Mouse (Mus musculus) spleen, postnatal 14 days (tissue): Measurements from ENCODE around the gene Abcb8.
A peak's percentile ranks its signal among the peaks of the same experiment; 100 is the strongest.
"Not testable (repeated sequence)": the region's sequence is repeated elsewhere in the genome, so short reads cannot be mapped to it uniquely, and the experiment has no call there.

Source experiments
- DNase-seq, 2 experiments: peaks; one replicate each; pipeline ENCODE4 v3.0.0; 2021 to 2022; ENCODE audit warnings: low spot score in 2 of 2

Gene Abcb8

GRCm38 (mm10) chr5:24394165-24394894 is 867 bp downstream of the Abcb8 start:
- peak; percentile 76 to 83 for DNase-seq

- DNase-seq, result not testable (repeated sequence)
Measured at GRCm38 (mm10) chr5:24396254-24396653, 2.8 kb downstream of the Abcb8 start.

GRCm38 (mm10) chr5:24399686-24400085 is 6.2 kb downstream of the Abcb8 start:
- DNase-seq, result no peak

DNA sequence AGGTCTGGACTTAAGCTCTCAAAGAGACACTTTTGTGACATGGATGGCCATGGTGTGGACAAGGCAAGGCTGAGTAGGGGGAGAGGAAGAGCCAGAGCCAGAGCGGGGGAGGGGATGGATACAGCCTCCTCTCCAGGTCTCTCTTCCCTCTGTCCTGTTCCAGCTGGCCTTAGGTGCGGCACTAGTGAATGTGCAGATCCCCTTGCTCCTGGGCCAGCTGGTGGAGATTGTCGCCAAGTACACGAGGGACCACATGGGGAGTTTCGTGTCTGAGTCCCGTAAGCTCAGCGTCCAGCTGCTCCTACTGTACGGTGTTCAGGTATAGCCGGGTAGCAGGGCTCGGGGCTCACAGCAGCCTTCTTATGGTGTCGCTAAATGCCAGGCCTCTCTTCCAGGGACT is 6.9 kb downstream of the Abcb8 start:
- DNase-seq, result no peak

- DNase-seq, result no peak
Measured at GRCm38 (mm10) chr5:24400911-24401605, 7.6 kb downstream of the Abcb8 start.

GRCm38 (mm10) chr5:24401969-24402368 is 8.5 kb downstream of the Abcb8 start:
- no peak for DNase-seq

- DNase-seq, result no peak
Measured at GRCm38 (mm10) chr5:24404594-24405360, 11.3 kb downstream of the Abcb8 start.

GRCm38 (mm10) chr5:24405389-24405876 is 12.0 kb downstream of the Abcb8 start:
- no peak for DNase-seq

DNA sequence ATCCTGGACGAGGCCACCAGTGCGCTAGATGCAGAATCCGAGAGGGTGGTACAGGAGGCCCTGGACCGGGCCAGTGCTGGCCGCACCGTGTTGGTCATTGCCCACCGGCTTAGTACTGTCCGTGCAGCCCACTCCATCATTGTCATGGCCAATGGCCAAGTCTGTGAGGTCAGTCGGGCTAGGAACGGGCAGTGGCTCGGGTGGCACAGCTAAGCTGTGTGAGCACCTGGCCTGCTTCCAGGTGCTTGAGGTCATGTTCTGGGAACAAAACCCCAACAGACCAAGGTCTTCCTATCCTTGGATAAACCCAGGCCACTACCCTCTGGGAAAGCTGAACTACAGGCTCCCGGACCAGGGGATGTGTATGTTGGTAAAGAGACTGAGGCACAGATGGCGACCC is 15.2 kb downstream of the Abcb8 start:
- DNase-seq, result no peak

GRCm38 (mm10) chr5:24409466-24409865 is 16.0 kb downstream of the Abcb8 start:
- DNase-seq, result no peak

GRCm38 (mm10) chr5:24412063-24412462 is 18.6 kb downstream of the Abcb8 start:
- no peak for DNase-seq

DNA sequence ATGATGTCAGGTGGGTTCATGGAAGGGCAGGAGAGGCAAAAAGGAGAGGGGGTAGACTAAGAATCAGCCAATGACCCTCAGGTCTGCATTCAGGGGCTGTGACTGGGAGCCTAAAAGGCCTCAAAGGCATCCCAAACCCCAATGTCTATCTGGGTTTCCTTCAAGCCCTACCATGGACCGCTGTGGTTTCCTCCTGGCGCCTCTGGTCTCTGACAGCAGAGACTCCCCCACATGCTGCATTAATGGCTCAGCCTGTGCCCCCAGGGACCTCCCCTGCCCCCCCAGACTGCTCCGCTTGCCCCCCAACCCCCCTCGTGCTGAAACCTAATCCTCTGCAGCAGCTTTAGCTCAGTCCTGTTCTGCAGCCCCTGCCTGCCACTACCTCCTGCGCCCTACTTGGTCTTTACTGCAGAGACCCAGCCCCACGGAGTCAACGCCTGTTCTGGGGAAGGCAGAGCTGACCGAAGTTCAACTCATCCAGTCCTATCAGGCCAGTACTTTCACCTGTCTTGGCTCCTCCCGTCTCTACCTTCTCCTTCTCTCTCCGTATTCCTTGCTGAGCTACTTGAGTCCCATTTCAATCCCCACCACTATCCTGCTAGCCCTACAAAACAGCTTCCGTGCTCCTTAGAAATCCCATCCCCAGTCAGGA is 19.7 kb downstream of the Abcb8 start, which contains the start of gene Asic3:
Gene Asic3, plus strand, starts transcription at position 351 of the 652 bp plus-strand sequence.
- no peak for DNase-seq

DNA sequence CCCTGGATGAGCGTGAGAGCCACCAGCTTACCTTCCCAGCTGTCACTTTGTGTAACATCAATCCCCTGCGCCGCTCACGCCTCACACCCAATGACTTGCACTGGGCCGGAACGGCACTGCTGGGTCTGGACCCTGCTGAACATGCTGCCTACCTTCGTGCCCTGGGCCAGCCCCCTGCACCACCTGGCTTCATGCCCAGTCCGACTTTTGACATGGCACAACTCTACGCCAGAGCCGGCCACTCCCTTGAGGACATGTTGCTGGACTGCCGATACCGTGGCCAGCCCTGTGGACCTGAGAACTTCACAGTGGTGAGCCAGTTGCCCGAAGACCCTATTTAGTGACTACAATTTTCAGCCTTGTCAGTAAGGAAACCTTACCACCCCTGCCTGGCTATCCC is 20.5 kb downstream of the Abcb8 start:
- DNase-seq, result no peak

- DNase-seq, result peak in 1 of 2 experiments; percentile 46
Measured at GRCm38 (mm10) chr5:24416222-24416736, 22.8 kb downstream of the Abcb8 start.

- DNase-seq, result no peak
Measured at GRCm38 (mm10) chr5:24417587-24417986, 24.1 kb downstream of the Abcb8 start.

- DNase-seq, result no peak
Measured at GRCm38 (mm10) chr5:24420381-24420780, 26.9 kb downstream of the Abcb8 start.

- peak; percentile 93 to 96 for DNase-seq
Measured at GRCm38 (mm10) chr5:24423129-24424003, 29.9 kb downstream of the Abcb8 start, which contains the start of the genes Cdk5 and Slc4a2. Cdk5 (minus strand) TSS chr5:24423530. Slc4a2 (plus strand) TSS chr5:24423837.

DNA sequence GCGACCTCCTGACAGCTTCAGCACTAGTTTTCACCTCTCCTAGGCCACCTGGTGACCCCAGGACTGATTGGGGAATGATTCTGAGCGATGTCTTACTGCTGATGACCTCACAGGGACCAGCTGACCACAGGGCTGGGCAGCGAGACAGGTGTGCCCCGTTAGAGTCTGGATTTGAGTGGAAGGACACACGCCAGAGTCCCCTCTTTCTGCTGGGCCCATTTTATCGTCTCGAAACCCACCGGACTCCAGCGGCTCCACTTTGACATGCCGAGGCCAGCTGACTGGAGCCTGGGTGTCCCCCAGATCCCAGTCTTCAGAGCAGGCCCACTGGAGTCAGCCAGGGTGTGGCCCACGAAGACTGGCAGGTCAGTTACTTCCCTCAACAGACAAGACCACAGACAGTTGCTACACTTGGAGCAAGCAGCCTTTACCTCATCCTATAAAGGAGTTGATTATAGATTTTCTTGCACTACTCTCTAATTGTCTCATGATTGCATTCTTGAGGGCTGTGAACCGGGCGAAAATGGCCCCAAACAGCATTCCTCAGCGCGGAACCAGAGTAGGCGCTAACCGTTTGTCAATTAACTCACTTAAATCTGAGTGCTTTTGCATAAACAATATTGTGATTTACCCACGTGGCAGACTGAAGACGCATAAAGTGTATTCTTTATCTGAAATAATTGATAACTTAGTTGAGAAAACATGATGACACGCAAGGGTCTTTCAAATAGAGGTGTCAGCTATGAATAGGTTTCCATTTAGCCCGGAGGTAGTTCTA is 30.7 kb downstream of the Abcb8 start:
- peak in 1 of 2 experiments; percentile 29 for DNase-seq

- DNase-seq, result peak; percentile 58 to 73
Measured at GRCm38 (mm10) chr5:24424861-24425411, 31.5 kb downstream of the Abcb8 start.
